Mouse (Mus musculus): ENCODE data around the gene Endod1.
A peak's percentile ranks its signal among the peaks of the same experiment; 100 is the strongest.
"Not testable (repeated sequence)": the region's sequence is repeated elsewhere in the genome, so short reads cannot be mapped to it uniquely, and the experiment has no call there.

Endod1 gene

GRCm38 (mm10) chr9:14380386-14381285, 671 bp downstream of the Endod1 start:
- no peak for DNase-seq (ENCODE audit: extremely low spot score, low read depth, low spot score)

DNA sequence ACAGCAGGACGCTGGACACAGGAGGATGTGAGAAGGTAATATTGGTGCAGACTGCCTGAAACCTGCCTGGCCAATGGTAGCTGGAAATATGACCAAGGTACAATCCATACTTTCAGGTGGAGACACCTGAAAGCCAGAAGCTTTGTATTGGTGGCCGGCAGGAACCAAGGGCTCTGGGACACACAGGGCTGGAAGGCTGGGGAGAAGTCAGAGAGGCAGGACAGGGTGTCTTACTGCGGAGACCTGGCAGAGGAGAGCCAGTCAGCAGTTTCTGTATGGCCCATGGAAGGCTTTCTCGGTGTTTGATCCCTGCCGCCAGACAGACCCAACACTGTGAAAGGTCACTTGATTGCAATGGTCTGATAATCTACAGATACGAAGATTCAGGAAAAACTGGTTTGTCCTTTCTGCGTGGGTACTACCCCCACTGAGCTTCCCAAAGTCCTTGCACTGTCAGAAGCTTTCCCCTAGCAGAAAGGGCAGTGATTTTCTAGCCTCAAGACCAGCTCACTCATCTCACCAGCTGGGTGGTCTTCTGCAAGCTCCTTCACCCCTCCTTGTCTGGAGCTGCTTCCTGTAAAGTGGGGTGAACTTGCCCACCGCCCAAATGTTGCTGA, 1.4 kb downstream of the Endod1 start:
- DNase-seq (ENCODE audit: extremely low spot score, low read depth, low spot score): no peak

DNA sequence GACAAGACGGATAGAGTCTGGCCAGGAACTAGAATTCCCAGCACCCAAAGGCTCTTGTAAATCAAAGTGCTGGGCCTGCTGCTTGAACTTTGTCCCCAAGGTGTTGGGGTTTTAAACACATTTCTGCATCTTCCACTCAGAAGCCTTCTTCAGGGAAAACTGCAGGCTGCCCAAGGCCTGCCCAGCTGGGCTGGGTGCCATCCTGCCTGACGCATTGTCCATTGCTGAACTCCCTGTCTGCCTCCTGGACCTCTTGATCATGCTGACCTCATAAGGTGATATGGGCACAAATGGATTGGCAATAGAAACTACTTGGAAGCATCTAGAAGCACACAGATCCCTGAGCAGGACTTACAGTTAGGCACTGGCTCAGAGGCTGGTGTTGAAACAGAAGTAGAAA, 3.2 kb downstream of the Endod1 start:
- DNase-seq (ENCODE audit: extremely low spot score, low read depth, low spot score): no peak

- no peak for DNase-seq (ENCODE audit: extremely low spot score, low read depth, low spot score)
These were observed 5.2 kb downstream of the Endod1 start for GRCm38 (mm10) chr9:14376149-14376548.

GRCm38 (mm10) chr9:14372440-14372839, 8.9 kb downstream of the Endod1 start:
- DNase-seq (ENCODE audit: extremely low spot score, low read depth, low spot score): no peak

- no peak for DNase-seq (ENCODE audit: extremely low spot score, low read depth, low spot score)
These were observed 12.0 kb downstream of the Endod1 start for GRCm38 (mm10) chr9:14369271-14369670.

DNA sequence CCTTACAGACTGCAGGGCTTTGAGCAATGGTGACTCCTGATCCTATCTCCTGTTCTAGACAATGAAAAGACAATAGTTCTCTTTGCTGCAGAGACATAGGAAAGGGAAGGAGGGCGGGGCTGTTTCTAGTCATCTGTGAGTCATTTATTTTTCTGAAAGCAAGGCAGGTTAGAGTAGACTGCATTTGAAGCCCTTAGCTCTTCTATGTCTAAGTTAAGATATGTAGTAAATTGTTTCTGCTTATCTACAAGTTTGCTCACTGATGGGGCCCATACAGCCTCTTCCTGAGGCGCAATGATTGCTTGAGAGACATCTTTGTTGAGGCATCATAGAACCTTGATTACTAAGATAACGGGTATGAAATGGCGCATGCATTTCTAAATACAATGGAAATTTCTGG, 13.5 kb downstream of the Endod1 start:
- DNase-seq (ENCODE audit: extremely low spot score, low read depth, low spot score): no peak

GRCm38 (mm10) chr9:14365481-14366125, 15.7 kb downstream of the Endod1 start:
- DNase-seq (ENCODE audit: extremely low spot score, low read depth, low spot score): no peak

GRCm38 (mm10) chr9:14364719-14365118, 16.6 kb downstream of the Endod1 start:
- DNase-seq (ENCODE audit: extremely low spot score, low read depth, low spot score): no peak

- no peak for DNase-seq (ENCODE audit: extremely low spot score, low read depth, low spot score)
These were observed 17.8 kb downstream of the Endod1 start for GRCm38 (mm10) chr9:14363540-14363939.

DNA sequence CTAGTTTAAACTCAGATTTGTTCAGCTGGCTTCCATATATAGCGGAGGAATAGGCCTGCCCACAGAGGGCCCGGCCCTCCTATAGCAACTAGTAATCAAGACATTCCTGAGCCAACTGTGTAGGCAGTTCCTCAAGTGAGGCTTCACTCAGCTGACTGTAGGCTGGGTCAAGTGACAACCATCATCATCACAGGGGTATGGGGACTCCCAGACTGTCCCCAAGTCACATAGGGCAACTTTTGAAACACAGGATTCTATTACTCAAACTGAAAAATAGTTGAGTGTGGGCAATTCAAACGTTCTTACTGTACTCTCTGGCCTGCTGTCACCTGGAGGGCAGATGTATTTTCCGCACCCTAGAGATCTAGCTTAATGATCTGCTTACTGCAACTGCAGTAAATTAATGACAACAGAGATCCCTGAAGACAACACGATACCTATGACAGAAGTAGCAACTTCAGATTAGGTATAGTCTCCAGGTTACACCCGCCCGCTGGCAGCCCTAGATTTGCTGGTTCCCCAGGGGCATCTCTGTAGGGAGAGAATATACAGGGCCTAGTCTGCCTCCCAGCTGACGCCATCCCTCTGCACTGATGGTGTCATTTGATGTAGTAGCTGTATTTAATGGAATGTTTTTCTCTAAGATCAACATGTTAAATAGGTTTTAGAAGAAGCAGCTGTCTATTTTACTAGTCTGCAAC, 19.1 kb downstream of the Endod1 start:
- no peak for DNase-seq (ENCODE audit: extremely low spot score, low read depth, low spot score)

DNA sequence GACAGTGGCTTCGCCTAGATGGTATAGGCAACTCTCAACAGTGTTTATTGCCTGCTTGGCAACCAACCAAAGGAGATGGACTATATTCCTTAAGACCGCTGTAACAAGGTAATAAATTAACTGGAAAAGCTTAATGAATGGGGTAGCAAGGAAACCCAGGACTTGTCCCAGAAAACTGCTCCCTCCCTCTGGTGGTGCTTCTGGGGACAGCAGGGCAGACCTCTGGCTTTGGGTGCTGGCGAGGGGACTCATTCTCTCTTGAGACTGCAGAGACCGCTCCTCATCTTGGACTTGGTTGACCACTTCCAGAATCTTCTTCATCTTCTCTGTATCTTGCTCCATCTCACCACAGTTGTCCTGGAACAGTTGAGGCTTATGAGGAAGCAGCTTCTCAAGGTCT, 24.3 kb downstream of the Endod1 start:
- DNase-seq (ENCODE audit: extremely low spot score, low read depth, low spot score): no peak

- no peak for DNase-seq (ENCODE audit: extremely low spot score, low read depth, low spot score)
These were observed 26.5 kb downstream of the Endod1 start for GRCm38 (mm10) chr9:14354852-14355251.

DNA sequence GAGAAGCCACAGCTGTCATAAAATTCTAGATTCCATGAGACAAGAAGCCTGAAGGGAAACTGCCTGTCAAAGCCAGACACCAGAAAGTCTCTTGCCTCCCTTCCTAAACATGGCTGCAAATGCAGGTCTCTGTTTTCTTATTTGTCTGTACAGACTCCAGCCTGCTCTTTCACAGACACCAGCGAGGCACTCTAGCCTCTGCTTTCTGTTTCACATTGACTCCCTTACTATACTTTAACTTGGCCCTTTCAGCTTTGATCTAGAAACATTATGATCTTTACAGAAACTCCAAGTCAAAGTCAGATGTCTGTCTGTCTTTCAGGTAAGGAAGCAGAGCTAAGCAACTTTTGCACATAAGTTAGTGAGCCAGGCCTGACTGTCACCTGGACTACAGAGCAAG, 29.0 kb downstream of the Endod1 start:
- DNase-seq (ENCODE audit: extremely low spot score, low read depth, low spot score): no peak

GRCm38 (mm10) chr9:14350787-14351186, 30.5 kb downstream of the Endod1 start:
- DNase-seq (ENCODE audit: extremely low spot score, low read depth, low spot score): no peak

DNA sequence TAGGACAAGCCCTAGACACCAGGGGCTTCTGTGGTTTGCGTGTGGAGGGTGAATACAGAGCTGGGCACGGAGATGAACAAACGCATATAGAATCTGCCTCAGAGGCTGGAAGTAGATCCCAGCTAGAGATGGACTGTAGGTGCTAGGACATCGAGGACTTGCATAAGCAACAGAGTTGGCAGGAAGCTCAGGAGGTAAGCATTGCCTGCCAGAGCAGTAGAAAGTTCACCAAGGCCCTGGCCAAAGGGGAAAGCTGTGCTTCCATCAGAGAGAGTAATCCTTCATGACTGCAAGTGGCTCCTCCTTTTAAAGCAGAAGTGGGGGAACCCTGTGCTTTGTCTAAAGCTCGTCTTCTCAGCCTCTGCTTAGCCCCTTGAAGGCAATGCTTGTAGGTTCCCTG, 31.9 kb downstream of the Endod1 start:
- no peak for DNase-seq (ENCODE audit: extremely low spot score, low read depth, low spot score)

- DNase-seq (ENCODE audit: extremely low spot score, low read depth, low spot score): no peak
These were observed 32.9 kb downstream of the Endod1 start for GRCm38 (mm10) chr9:14348416-14348815.

DNA sequence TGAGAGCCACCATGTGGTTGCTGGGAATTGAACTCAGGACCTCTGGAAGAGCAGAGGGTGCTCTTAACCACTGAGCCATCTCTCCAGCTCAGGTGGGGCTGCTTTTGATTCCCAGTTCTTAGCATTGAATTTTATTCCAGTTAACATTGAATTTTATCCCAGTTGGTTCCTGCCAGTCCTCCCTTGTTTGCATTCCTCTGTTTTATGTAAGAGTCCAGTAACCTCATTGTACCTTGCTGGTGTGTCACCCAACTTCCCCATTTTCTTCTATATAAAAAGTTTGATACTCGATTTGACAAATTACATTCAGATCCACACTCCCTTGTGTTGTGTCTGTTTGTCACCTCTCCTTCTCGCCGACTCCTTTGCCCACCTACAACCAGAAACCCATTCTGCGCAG, 35.4 kb downstream of the Endod1 start:
- not testable (repeated sequence) for DNase-seq (ENCODE audit: extremely low spot score, low read depth, low spot score)

- peak; percentile 68 for DNase-seq (ENCODE audit: extremely low spot score, low read depth, low spot score)
These were observed 39.2 kb downstream of the Endod1 start for GRCm38 (mm10) chr9:14342041-14342668.

DNA sequence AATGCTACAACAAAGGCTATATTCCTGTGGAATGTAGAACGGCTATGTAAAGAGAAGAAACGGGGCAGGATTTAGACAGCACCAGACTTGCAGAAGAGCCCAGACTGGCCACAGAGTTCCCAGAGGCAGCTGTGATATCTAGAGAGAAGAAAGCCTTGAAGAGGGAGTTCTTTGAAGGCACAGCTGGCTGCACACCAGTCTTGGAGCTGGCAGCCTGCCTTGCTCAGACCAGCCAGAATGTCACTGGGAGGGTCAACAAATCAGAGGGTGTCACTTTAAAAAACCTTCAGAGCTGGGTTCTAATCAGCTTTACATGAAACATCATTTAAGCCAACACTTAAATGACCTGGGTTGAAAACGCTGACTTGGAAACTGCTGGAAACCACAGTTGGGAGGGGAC, 42.6 kb downstream of the Endod1 start:
- DNase-seq (ENCODE audit: extremely low spot score, low read depth, low spot score): no peak

- DNase-seq (ENCODE audit: extremely low spot score, low read depth, low spot score): no peak
These were observed 44.4 kb downstream of the Endod1 start for GRCm38 (mm10) chr9:14336901-14337300.
